Mouse (Mus musculus): ENCODE measurements around the gene Ppp1cc. TPM values are rescaled to one million over a fixed set of nuclear protein-coding genes. Genes with fewer than 3 reads are reported as not detected.

Gene Ppp1cc
- polyA plus RNA-seq, 1 experiment: 194 TPM

DNA sequence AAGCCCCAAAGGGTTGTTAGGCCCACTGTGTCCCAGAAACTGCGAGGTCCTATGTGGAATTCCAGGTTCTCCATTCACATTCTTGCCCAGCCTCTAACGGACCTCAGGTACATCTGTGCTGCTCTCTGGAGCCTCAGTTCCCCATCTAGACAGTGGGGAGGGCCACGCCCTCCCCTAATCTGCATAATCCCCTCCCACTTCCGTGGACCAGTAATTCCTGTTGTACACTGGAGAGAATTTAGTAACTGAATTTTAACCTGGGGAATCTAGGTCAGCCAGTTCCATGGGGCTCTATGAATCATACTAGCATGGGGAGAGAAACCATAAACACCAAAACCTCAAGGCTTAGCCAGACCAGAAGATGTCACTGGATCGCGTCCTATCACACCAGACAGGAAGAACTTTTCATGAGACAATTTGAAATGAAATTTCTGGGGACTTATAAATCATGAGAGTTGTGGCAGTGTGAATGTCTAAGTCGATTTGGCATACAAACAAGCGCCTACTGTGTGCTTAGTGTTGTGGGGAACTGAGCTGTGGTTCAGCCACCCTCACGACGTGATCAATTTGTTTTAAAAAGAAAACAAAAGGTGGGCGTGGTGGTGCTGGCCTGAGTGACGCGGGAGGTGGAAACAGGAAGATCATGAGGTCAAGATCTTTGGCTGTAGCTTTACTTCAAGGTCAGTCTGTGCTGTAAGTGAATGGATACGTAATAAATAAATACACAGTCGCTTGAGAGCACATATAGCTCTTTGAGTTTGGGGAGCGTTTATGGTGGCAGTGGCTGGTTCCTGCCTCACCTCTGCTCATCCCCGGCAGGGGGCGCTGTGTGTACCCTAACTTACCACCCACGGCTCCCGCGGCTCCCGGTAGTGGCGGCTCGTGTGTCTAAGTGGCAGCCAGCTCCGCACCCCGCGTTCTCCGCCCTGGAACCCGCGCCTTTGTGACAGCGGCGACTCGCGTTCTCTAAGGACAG lies 26.7 kb upstream of the Ppp1cc start:
- peaks cover 27% of the 10 kb centered on the region for H3K4me1 ChIP-seq (replicated peaks; ENCODE audit: control insufficient read depth, insufficient read depth, low read length)
- 1% methylated on average over 34 of the region's 34 CpGs for WGBS
- TF ChIP-seq POLR2A (IDR thresholded peaks at IDR 0.05; ENCODE audit: control insufficient read depth, extremely low read depth, insufficient read depth, low read length, poor library complexity) (0 out of 2 replicates have a peak, but pooled peaks have one; percentile 31), CTCF (IDR thresholded peaks at IDR 0.05; ENCODE audit: borderline replicate concordance, control insufficient read depth, extremely low read depth, insufficient read depth, low read length, poor library complexity) (peak; percentile 93)
- no peaks in the 10 kb centered on the region for H3K36me3 ChIP-seq (ENCODE audit: control insufficient read depth, insufficient read depth, low read length)
- peak; percentile 94 for DNase-seq
- peak overlapping the region; percentile 60 for H3K4me3 ChIP-seq (ENCODE audit: control insufficient read depth, insufficient read depth, low read length)
- peak overlapping the region; percentile 73 for H3K27ac ChIP-seq (ENCODE audit: control insufficient read depth, insufficient read depth, low read length)
- H3K27me3 ChIP-seq (ENCODE audit: control insufficient read depth, insufficient read depth, low read length): no peaks in the 10 kb centered on the region

DNA sequence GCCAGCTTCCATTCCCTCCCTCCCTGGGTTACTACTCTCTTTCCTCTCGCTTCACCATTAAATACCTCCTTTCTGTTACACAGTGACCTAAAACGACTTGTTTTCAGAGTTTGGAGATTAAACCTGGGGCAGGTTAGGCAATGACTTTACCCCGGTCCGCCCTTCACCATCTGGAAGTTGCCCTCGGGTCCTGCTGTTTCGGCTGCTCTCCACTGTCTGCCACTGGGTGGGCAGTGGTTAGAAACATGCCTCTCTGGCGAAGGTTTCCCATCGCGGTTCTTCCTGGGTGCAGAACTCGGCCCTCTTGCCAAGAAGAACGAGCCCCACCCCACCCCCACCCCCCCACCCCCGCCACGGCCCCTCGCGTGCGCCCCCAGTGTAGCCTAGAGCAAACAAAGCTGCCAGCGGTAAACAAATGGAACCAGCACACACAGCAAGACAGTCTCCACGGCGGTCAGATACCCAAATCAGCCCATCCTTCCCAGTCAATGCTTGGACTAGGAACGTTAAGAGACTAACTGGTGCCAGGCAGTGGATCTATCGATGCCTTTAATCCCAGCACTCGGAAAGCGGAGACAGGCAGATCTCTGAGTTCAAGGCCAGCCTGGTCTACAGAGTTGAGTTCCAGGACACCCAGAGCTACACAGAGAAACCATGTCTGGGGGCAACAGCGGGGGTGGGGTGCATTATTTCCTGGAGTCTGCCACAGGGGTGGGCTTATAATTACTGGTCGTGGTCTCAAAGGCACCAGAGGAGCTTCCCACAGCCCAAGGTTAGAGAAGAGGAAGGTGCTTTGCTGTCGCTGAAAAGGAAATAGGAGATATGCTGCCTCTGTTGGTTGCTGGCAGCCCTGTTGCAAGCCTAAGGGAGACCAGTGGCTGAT lies 25.7 kb upstream of the Ppp1cc start:
- H3K27me3 ChIP-seq (ENCODE audit: control insufficient read depth, insufficient read depth, low read length): no peaks in the 10 kb centered on the region
- peak overlapping the region; percentile 60 for H3K4me3 ChIP-seq (ENCODE audit: control insufficient read depth, insufficient read depth, low read length)
- WGBS: 22% methylated on average over 26 of the region's 26 CpGs
- peaks cover 26% of the 10 kb centered on the region for H3K4me1 ChIP-seq (replicated peaks; ENCODE audit: control insufficient read depth, insufficient read depth, low read length)
- H3K36me3 ChIP-seq (ENCODE audit: control insufficient read depth, insufficient read depth, low read length): no peaks in the 10 kb centered on the region
- H3K27ac ChIP-seq (ENCODE audit: control insufficient read depth, insufficient read depth, low read length): no peak overlapping the region
- TF ChIP-seq CTCF (IDR thresholded peaks at IDR 0.05; ENCODE audit: borderline replicate concordance, control insufficient read depth, extremely low read depth, insufficient read depth, low read length, poor library complexity) (no peak), POLR2A (IDR thresholded peaks at IDR 0.05; ENCODE audit: control insufficient read depth, extremely low read depth, insufficient read depth, low read length, poor library complexity) (no peak)
- peak; percentile 37 for DNase-seq

DNA sequence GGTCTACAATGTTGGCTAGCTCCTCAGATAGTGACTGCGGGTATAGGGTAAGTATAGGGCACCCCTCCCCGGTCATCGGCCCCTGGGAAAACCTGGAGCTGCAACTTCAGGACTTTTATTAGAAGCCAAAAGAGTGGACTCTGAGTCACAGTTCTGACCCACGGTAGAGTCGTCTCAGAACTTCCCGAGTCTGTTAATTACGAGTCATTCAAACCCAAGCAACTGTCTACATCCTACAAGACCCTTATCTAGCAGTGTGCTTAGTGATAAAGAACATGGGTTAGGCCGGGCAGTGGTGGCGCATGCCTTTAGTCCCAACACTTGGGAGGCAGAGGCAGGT lies 25.1 kb upstream of the Ppp1cc start:
- Histone ChIP-seq H3K4me3 (ENCODE audit: control insufficient read depth, insufficient read depth, low read length) (no peak overlapping the region), H3K36me3 (ENCODE audit: control insufficient read depth, insufficient read depth, low read length) (no peaks in the 10 kb centered on the region), H3K4me1 (replicated peaks; ENCODE audit: control insufficient read depth, insufficient read depth, low read length) (peaks cover 26% of the 10 kb centered on the region), H3K27ac (ENCODE audit: control insufficient read depth, insufficient read depth, low read length) (no peak overlapping the region), H3K27me3 (ENCODE audit: control insufficient read depth, insufficient read depth, low read length) (no peaks in the 10 kb centered on the region)
- no peak for TF ChIP-seq CTCF (IDR thresholded peaks at IDR 0.05; ENCODE audit: borderline replicate concordance, control insufficient read depth, extremely low read depth, insufficient read depth, low read length, poor library complexity)
- no peak for TF ChIP-seq POLR2A (IDR thresholded peaks at IDR 0.05; ENCODE audit: control insufficient read depth, extremely low read depth, insufficient read depth, low read length, poor library complexity)
- WGBS: 93% methylated on average over 9 of the region's 9 CpGs
- no peak for DNase-seq

GRCm38 (mm10) chr5:122134395-122135289 lies 23.4 kb upstream of the Ppp1cc start:
- Histone ChIP-seq H3K4me3 (ENCODE audit: control insufficient read depth, insufficient read depth, low read length) (no peak overlapping the region), H3K27me3 (ENCODE audit: control insufficient read depth, insufficient read depth, low read length) (no peaks in the 10 kb centered on the region), H3K4me1 (replicated peaks; ENCODE audit: control insufficient read depth, insufficient read depth, low read length) (peaks cover 23% of the 10 kb centered on the region), H3K27ac (ENCODE audit: control insufficient read depth, insufficient read depth, low read length) (no peak overlapping the region), H3K36me3 (ENCODE audit: control insufficient read depth, insufficient read depth, low read length) (no peaks in the 10 kb centered on the region)
- TF ChIP-seq CTCF (IDR thresholded peaks at IDR 0.05; ENCODE audit: borderline replicate concordance, control insufficient read depth, extremely low read depth, insufficient read depth, low read length, poor library complexity) (no peak), POLR2A (IDR thresholded peaks at IDR 0.05; ENCODE audit: control insufficient read depth, extremely low read depth, insufficient read depth, low read length, poor library complexity) (no peak)
- DNase-seq: no peak
- 96% methylated on average over 14 of the region's 14 CpGs for WGBS

DNA sequence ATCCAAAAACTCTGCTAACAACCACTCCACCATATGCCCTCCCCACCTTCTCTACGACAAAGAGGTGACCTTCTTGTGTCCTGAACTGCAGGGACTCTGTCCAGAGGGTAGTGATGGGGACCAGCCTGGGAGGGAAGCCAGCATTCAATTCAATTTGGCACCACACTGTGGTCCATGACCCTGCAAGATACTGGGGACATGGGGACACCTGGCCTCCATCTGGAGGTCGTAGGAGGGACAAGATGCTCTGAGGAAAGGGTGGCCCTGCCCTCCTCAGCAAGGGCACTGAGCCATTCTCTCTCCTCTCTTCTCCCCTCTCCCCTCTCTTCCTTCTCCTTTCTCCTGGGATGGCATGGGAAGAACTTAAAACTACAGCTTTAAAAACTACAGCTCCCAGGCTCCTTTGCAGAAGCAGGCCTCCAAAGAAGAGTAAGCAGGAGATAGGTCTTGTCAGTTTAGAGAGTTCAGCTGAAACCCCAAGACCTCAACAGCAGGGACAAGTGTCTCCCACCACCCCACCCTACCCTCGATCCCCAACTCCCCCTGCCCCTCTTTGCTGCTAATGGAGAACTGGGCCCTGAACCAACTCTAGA lies 22.7 kb upstream of the Ppp1cc start:
- no peaks in the 10 kb centered on the region for H3K27me3 ChIP-seq (ENCODE audit: control insufficient read depth, insufficient read depth, low read length)
- TF ChIP-seq CTCF (IDR thresholded peaks at IDR 0.05; ENCODE audit: borderline replicate concordance, control insufficient read depth, extremely low read depth, insufficient read depth, low read length, poor library complexity) (no peak), POLR2A (IDR thresholded peaks at IDR 0.05; ENCODE audit: control insufficient read depth, extremely low read depth, insufficient read depth, low read length, poor library complexity) (no peak)
- H3K36me3 ChIP-seq (ENCODE audit: control insufficient read depth, insufficient read depth, low read length): no peaks in the 10 kb centered on the region
- H3K4me3 ChIP-seq (ENCODE audit: control insufficient read depth, insufficient read depth, low read length): no peak overlapping the region
- peaks cover 20% of the 10 kb centered on the region for H3K4me1 ChIP-seq (replicated peaks; ENCODE audit: control insufficient read depth, insufficient read depth, low read length)
- no peak for DNase-seq
- no peak overlapping the region for H3K27ac ChIP-seq (ENCODE audit: control insufficient read depth, insufficient read depth, low read length)
- WGBS: 97% methylated on average over 3 of the region's 3 CpGs

All from thymus, adult 2 months (tissue).